Mouse (Mus musculus) kidney, adult 2 months (tissue): ENCODE measurements around the gene Hs1bp3. TPM values are rescaled to one million over a fixed set of nuclear protein-coding genes. Genes with fewer than 3 reads are reported as not detected.

ENCODE experiments used
- DNase-seq: peaks from one replicate; pipeline ENCODE4 v3.0.0; 2021
- H3K27ac ChIP-seq: fragments of 200-500 bp; 2 replicates; pipeline ENCODE4 v1.5.1; 2012; ENCODE audit warnings: low read depth, low read length, control low read depth, inconsistent platforms; ENCODE audit not compliant: insufficient read depth
- H3K27me3 ChIP-seq: fragments of 200-500 bp; replicated peaks from 2 replicates; pipeline ENCODE4 v1.6.1; 2012; ENCODE audit warnings: mild to moderate bottlenecking, moderate library complexity, low read length, inconsistent platforms; ENCODE audit not compliant: control insufficient read depth, insufficient read depth
- H3K36me3 ChIP-seq: fragments of 200-500 bp; 2 replicates; pipeline ENCODE4 v1.6.1; 2012; ENCODE audit warnings: mild to moderate bottlenecking, moderate library complexity, low read length, inconsistent platforms; ENCODE audit not compliant: control insufficient read depth, insufficient read depth
- H3K4me1 ChIP-seq: fragments of 200-500 bp; 2 replicates; pipeline ENCODE4 v1.6.1; 2011; ENCODE audit warnings: low read length; ENCODE audit not compliant: control insufficient read depth, insufficient read depth
- H3K4me3 ChIP-seq: fragments of 200-500 bp; 2 replicates; pipeline ENCODE4 v1.5.1; 2011; ENCODE audit warnings: mild to moderate bottlenecking, low read depth, low read length, control low read depth; ENCODE audit not compliant: insufficient read depth
- CTCF ChIP-seq: fragments of 200-500 bp; conservative IDR thresholded peaks from 2 replicates; pipeline ENCODE4 v1.5.1; 2011; ENCODE audit warnings: low read depth, mild to moderate bottlenecking, control low read depth, low read length, moderate library complexity, mixed read lengths; ENCODE audit not compliant: insufficient read depth, insufficient read length
- POLR2A ChIP-seq: fragments of 200-500 bp; IDR thresholded peaks from one replicate; pipeline ENCODE4 v1.6.1; 2011; ENCODE audit warnings: low read depth, low read length, control low read depth
- WGBS: fragments of 180-500 bp; shearing (Covaris S2); methylation state at CpG from one replicate; pipeline ENCODE4 v1.1.7; 2018; 5-methylcytosine and 5-hydroxymethylcytosine counted together
- polyA plus RNA-seq: library from polyadenylated mRNA; depleted of rRNA; stranded (reverse); fragments of >200 nt; gene quantifications from 2 replicates; pipeline ENCODE4 v1.2.3, GENCODE M21; 2012

The Hs1bp3 gene
- polyA plus RNA-seq, 1 experiment = 25.3 TPM

GRCm38 (mm10) chr12:8305258-8305657 lies 8.0 kb upstream of the Hs1bp3 start:
- TF ChIP-seq CTCF (no peak), POLR2A (no peak)
- no peak overlapping the region for H3K27ac ChIP-seq
- H3K4me3 ChIP-seq = no peak overlapping the region
- no peaks in the 10 kb centered on the region for H3K4me1 ChIP-seq
- H3K27me3 ChIP-seq = peaks cover 6% of the 10 kb centered on the region; the same call in 1 of the 2 replicates
- no peaks in the 10 kb centered on the region for H3K36me3 ChIP-seq
- no peak for DNase-seq
- 63% methylated on average over 2 of the region's 2 CpGs for WGBS

- DNase-seq = peak; percentile 67
- TF ChIP-seq CTCF (peak; percentile 89), POLR2A (no peak)
- Histone ChIP-seq H3K36me3 (no peaks in the 10 kb centered on the region), H3K4me1 (no peaks in the 10 kb centered on the region), H3K27me3 (0 out of 2 replicates have a peak, but pooled peaks cover 6% of the 10 kb centered on the region), H3K4me3 (no peak overlapping the region), H3K27ac (no peak overlapping the region)
- WGBS = 7% methylated on average over 5 of the region's 5 CpGs
Observed at GRCm38 (mm10) chr12:8306432-8306831, 6.8 kb upstream of the Hs1bp3 start.

- 57% methylated on average over 1 of the region's 1 CpGs for WGBS
- DNase-seq = no peak
- Histone ChIP-seq H3K36me3 (no peaks in the 10 kb centered on the region), H3K4me1 (no peaks in the 10 kb centered on the region), H3K4me3 (no peak overlapping the region), H3K27me3 (0 out of 2 replicates have a peak, but pooled peaks cover 2% of the 10 kb centered on the region), H3K27ac (no peak overlapping the region)
- TF ChIP-seq POLR2A (no peak), CTCF (no peak)
Observed at GRCm38 (mm10) chr12:8306910-8307309, 6.3 kb upstream of the Hs1bp3 start.

- Histone ChIP-seq H3K4me3 (no peak overlapping the region), H3K27ac (no peak overlapping the region), H3K27me3 (0 out of 2 replicates have a peak, but pooled peaks cover 2% of the 10 kb centered on the region), H3K4me1 (no peaks in the 10 kb centered on the region), H3K36me3 (no peaks in the 10 kb centered on the region)
- WGBS = 42% methylated on average over 17 of the region's 17 CpGs
- TF ChIP-seq POLR2A = no peak
- no peak for TF ChIP-seq CTCF
- DNase-seq = no peak
Observed at GRCm38 (mm10) chr12:8310992-8311391, 2.2 kb upstream of the Hs1bp3 start.

- Histone ChIP-seq H3K4me3 (no peak overlapping the region), H3K27ac (no peak overlapping the region), H3K4me1 (no peaks in the 10 kb centered on the region), H3K36me3 (no peaks in the 10 kb centered on the region), H3K27me3 (no peaks in the 10 kb centered on the region)
- DNase-seq = no peak
- TF ChIP-seq CTCF = no peak
- no peak for TF ChIP-seq POLR2A
- WGBS = 91% methylated on average over 4 of the region's 4 CpGs
Observed at GRCm38 (mm10) chr12:8312266-8312665, 966 bp upstream of the Hs1bp3 start.

GRCm38 (mm10) chr12:8313773-8314172 lies 541 bp downstream of the Hs1bp3 start:
- Histone ChIP-seq H3K36me3 (no peaks in the 10 kb centered on the region), H3K4me3 (peak overlapping the region; percentile 75), H3K4me1 (no peaks in the 10 kb centered on the region), H3K27me3 (no peaks in the 10 kb centered on the region), H3K27ac (no peak overlapping the region)
- TF ChIP-seq POLR2A = no peak
- no peak for TF ChIP-seq CTCF
- 20% methylated on average over 12 of the region's 12 CpGs for WGBS
- DNase-seq = no peak

GRCm38 (mm10) chr12:8316541-8316940 lies 3.3 kb downstream of the Hs1bp3 start:
- DNase-seq = no peak
- TF ChIP-seq POLR2A (no peak), CTCF (0 out of 2 replicates have a peak, but pooled peaks have one; percentile 4)
- Histone ChIP-seq H3K4me3 (no peak overlapping the region), H3K27me3 (no peaks in the 10 kb centered on the region), H3K4me1 (no peaks in the 10 kb centered on the region), H3K36me3 (no peaks in the 10 kb centered on the region), H3K27ac (no peak overlapping the region)
- 92% methylated on average over 5 of the region's 5 CpGs for WGBS
